Mouse (Mus musculus) limb, embryonic 14.5 days (tissue): Measurements from ENCODE around the gene Cd8b1. TPM values are rescaled to one million over a fixed set of nuclear protein-coding genes. Genes with fewer than 3 reads are reported as not detected.

ENCODE experiments used
- ATAC-seq: fragments of 200-750 bp; cut with Nextera tagmentation; 2 replicates; pipeline ENCODE4 v1.8.0; 2017; ENCODE audit warnings: low read depth, moderate number of reproducible peaks, moderate TSS enrichment; ENCODE audit not compliant: low FRiP score
- DNase-seq: peaks from one replicate; pipeline ENCODE4 v3.0.0-alpha.2; 2015; ENCODE audit warnings: low spot score
- H3K27ac ChIP-seq: fragments of 300-500 bp; sonication (generic); replicated peaks from 2 replicates; pipeline ENCODE4 v1.5.1; 2014; ENCODE audit warnings: low read depth, mild to moderate bottlenecking, low read length, moderate library complexity, mixed read lengths
- H3K27me3 ChIP-seq: fragments of 300-500 bp; sonication (generic); 2 replicates; pipeline ENCODE4 v1.6.1; 2014; ENCODE audit warnings: low read length, mixed read lengths; ENCODE audit not compliant: control insufficient read depth, insufficient read depth
- H3K36me3 ChIP-seq: fragments of 300-500 bp; sonication (generic); 2 replicates; pipeline ENCODE4 v1.6.1; 2014; ENCODE audit warnings: mild to moderate bottlenecking, low read length, moderate library complexity, mixed read lengths; ENCODE audit not compliant: control insufficient read depth, insufficient read depth
- H3K4me1 ChIP-seq: fragments of 300-500 bp; sonication (generic); 2 replicates; pipeline ENCODE4 v1.6.1; 2014; ENCODE audit warnings: antibody characterized with exemption, low read length, mixed read lengths; ENCODE audit not compliant: control insufficient read depth, insufficient read depth
- H3K4me2 ChIP-seq: fragments of 300-500 bp; sonication (generic); replicated peaks from 2 replicates; pipeline ENCODE4 v1.6.1; 2014; ENCODE audit warnings: low read depth, mild to moderate bottlenecking, low read length, moderate library complexity; ENCODE audit not compliant: severe bottlenecking
- H3K4me3 ChIP-seq: fragments of 300-500 bp; sonication (generic); replicated peaks from 2 replicates; pipeline ENCODE4 v1.5.1; 2014; ENCODE audit warnings: low read length
- H3K9ac ChIP-seq: fragments of 300-500 bp; sonication (generic); 2 replicates; pipeline ENCODE4 v1.6.1; 2014; ENCODE audit warnings: mild to moderate bottlenecking, low read depth, low read length, moderate library complexity; ENCODE audit not compliant: severe bottlenecking
- H3K9me3 ChIP-seq: fragments of 300-500 bp; sonication (generic); 2 replicates; pipeline ENCODE4 v1.6.1; 2016; ENCODE audit warnings: low read length; ENCODE audit not compliant: control insufficient read depth
- POLR2A ChIP-seq: fragments of 200-500 bp; IDR thresholded peaks from 2 replicates; pipeline ENCODE4 v1.8.0; 2012; ENCODE audit warnings: inconsistent platforms, mild to moderate bottlenecking, moderate library complexity, borderline replicate concordance; ENCODE audit not compliant: insufficient read depth, insufficient read length; ENCODE audit errors: extremely low read depth
- WGBS: fragments of 180-500 bp; shearing (Covaris S2); extraction: QIAGEN DNeasy Blood & Tissue Kit; methylation state at CpG from one replicate; pipeline ENCODE4 v1.1.7; 2014; 5-methylcytosine and 5-hydroxymethylcytosine counted together
- polyA plus RNA-seq, 2 experiments: library from polyadenylated mRNA; depleted of rRNA in 1 of 2; stranded (reverse) in 1 of 2; unstranded in 1 of 2; fragments of >200 nt; fragmentation: Nextera tagmentation in 1 of 2; extraction: Ambion mirVana in 1 of 2; gene quantifications; 2 replicates each; pipeline versions ENCODE4 v1.2.1 to v1.2.3; 2012 to 2014

Gene Cd8b1
- polyA plus RNA-seq, 2 experiments, result not detected

- DNase-seq (no peak), ATAC-seq (no peak)
- Histone ChIP-seq H3K4me2 (no peak overlapping the region), H3K27me3 (no peaks in the 10 kb centered on the region), H3K9ac (no peak overlapping the region), H3K4me3 (no peak overlapping the region), H3K36me3 (no peaks in the 10 kb centered on the region), H3K9me3 (no peaks in the 10 kb centered on the region), H3K4me1 (no peaks in the 10 kb centered on the region), H3K27ac (no peak overlapping the region)
- TF ChIP-seq POLR2A, result no peak
- WGBS, result 97% methylated on average over 13 of the region's 13 CpGs
These were observed 54.1 kb downstream of the Cd8b1 start for GRCm38 (mm10) chr6:71376711-71377110.

DNA sequence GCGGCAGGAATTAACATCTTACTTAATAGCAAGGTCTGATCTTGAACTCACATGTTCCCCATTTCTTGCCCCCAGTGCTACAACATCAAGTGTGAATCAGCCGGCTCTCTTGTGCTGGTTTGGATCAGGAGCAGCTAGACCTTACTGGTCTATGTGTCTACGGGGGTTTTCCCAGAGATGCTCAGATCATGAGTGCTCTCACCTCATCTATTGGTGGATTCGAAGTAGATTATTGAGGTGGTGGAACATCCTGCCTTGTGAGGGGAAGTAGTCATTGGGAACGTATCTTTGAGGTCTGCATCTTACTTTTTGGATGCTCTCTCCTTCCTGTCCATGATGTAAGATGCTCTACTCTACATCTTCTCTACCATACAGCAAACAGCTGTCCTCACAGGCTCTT, 59.1 kb downstream of the Cd8b1 start:
- H3K4me1 ChIP-seq, result no peaks in the 10 kb centered on the region

More for the DNA sequence above, 59.1 kb downstream of the Cd8b1 start:
- DNase-seq (no peak), ATAC-seq (no peak)
- Histone ChIP-seq H3K4me3 (no peak overlapping the region), H3K9ac (no peak overlapping the region), H3K36me3 (no peaks in the 10 kb centered on the region), H3K27ac (no peak overlapping the region), H3K27me3 (no peaks in the 10 kb centered on the region), H3K4me2 (no peak overlapping the region), H3K9me3 (no peaks in the 10 kb centered on the region)
- no peak for TF ChIP-seq POLR2A
- WGBS, result 95% methylated on average over 5 of the region's 5 CpGs

Other genes with a start within 250 kb of the Cd8b1 start
- 5.6 and 5.9 TPM in 2 replicates for gene Thnsl2, start 178.3 kb upstream of the Cd8b1 start, polyA plus RNA-seq (2012; rRNA removed)
- 8.6 and 9.1 TPM in 2 replicates for gene Thnsl2, start 178.3 kb upstream of the Cd8b1 start, polyA plus RNA-seq (2014; fragmentation: Nextera tagmentation; extraction: Ambion mirVana)
- 0.23 TPM in 1 of 2 replicates, not detected in the other for gene Fabp1, start 123.0 kb upstream of the Cd8b1 start, polyA plus RNA-seq (2012; rRNA removed)
- gene Fabp1, start 123.0 kb upstream of the Cd8b1 start, polyA plus RNA-seq (2014; fragmentation: Nextera tagmentation; extraction: Ambion mirVana), result not detected in 2 replicates
- gene Krcc1, start 51.1 kb upstream of the Cd8b1 start, polyA plus RNA-seq (2012; rRNA removed), result 15.2 and 23.5 TPM in 2 replicates
- 45.9 and 47.0 TPM in 2 replicates for gene Krcc1, start 51.1 kb upstream of the Cd8b1 start, polyA plus RNA-seq (2014; fragmentation: Nextera tagmentation; extraction: Ambion mirVana)
- 26.1 and 26.3 TPM in 2 replicates for gene Smyd1, start 555 bp upstream of the Cd8b1 start, polyA plus RNA-seq (2012; rRNA removed)
- 14.9 and 19.1 TPM in 2 replicates for gene Smyd1, start 555 bp upstream of the Cd8b1 start, polyA plus RNA-seq (2014; fragmentation: Nextera tagmentation; extraction: Ambion mirVana)
- gene Cd8a, start 50.6 kb downstream of the Cd8b1 start, polyA plus RNA-seq (2012; rRNA removed), result 0.03 and 0.04 TPM in 2 replicates
- gene Cd8a, start 50.6 kb downstream of the Cd8b1 start, polyA plus RNA-seq (2014; fragmentation: Nextera tagmentation; extraction: Ambion mirVana), result not detected in 2 replicates
- 34.9 and 35.9 TPM in 2 replicates for gene Rmnd5a, start 117.8 kb downstream of the Cd8b1 start, polyA plus RNA-seq (2012; rRNA removed)
- gene Rmnd5a, start 117.8 kb downstream of the Cd8b1 start, polyA plus RNA-seq (2014; fragmentation: Nextera tagmentation; extraction: Ambion mirVana), result 10.0 and 11.1 TPM in 2 replicates
- 15.4 and 17.6 TPM in 2 replicates for gene Rnf103, start 171.1 kb downstream of the Cd8b1 start, polyA plus RNA-seq (2012; rRNA removed)
- gene Rnf103, start 171.1 kb downstream of the Cd8b1 start, polyA plus RNA-seq (2014; fragmentation: Nextera tagmentation; extraction: Ambion mirVana), result 19.8 and 22.4 TPM in 2 replicates
- 51.1 and 57.2 TPM in 2 replicates for gene Chmp3, start 221.0 kb downstream of the Cd8b1 start, polyA plus RNA-seq (2012; rRNA removed)
- 64.4 and 70.6 TPM in 2 replicates for gene Chmp3, start 221.0 kb downstream of the Cd8b1 start, polyA plus RNA-seq (2014; fragmentation: Nextera tagmentation; extraction: Ambion mirVana)